Mouse (Mus musculus): ENCODE data around the gene Fuk.
"Not testable (repeated sequence)": the region's sequence is repeated elsewhere in the genome, so short reads cannot be mapped to it uniquely, and the experiment has no call there.

The Fuk gene

DNA sequence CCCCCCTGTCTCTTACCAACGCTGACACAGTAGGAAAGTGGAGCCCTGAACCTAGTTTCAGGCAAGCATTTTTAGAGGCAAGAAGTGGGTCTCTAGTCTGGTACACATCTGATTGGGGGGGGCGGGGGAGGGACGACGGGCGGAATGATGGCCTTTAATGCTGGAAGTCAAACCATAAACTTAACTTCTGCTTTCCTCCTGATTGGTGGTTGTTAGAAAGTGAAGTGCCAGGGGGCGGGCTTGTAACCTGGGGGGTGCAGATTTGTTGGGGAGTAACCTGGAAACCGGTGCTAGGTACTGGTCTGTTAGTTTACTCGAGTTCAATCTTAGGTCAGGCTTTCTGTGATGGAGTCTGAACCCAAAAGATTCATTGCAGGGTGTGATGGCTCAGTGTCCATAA, 16.2 kb upstream of the Fuk start:
- no peak for DNase-seq

- DNase-seq = no peak
Observed at GRCm38 (mm10) chr8:110918027-110918426, 15.7 kb upstream of the Fuk start.

DNA sequence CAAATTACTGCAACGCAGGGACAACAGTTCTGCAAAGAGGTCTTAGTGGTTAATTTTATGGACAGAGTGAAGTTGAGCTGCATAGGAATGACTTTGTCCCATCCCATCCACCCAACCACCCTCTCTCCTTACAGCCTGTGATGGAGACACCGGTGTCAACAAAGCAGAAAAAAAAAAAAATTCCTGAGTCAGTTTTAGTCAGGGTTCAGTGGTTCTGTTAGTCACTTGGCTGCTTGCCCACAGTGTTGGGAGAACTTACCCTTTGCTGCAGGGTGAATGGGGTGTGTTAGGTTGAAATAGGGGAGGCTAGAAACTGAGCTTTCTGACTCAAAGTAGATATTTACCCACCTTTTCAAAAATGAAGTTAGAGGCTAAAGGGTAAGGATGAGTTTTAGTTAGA, 15.1 kb upstream of the Fuk start:
- no peak for DNase-seq

GRCm38 (mm10) chr8:110911576-110912570, 9.6 kb upstream of the Fuk start:
- no peak for DNase-seq

- DNase-seq = not testable (repeated sequence)
Observed at GRCm38 (mm10) chr8:110909850-110910249, 7.6 kb upstream of the Fuk start.

DNA sequence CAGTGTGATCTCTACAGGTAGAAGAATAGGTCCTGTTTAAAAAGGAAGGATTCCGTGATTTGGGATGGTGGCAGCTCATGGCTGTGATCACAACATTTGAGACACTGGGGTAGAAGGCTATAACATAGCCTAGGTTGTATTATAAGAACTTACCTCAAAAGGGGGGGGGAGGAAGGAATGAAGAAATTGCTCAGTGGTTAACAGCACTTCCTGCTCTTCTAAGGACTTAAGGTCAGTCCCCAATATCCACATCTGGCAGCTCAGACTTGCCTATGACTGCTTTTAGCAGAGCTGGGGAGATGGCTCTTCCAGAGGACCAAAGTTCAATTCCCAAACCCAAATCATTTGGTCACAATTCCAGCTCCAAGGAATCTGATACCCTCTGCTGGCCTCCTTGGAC, 4.4 kb upstream of the Fuk start:
- no peak for DNase-seq

GRCm38 (mm10) chr8:110905404-110905803, 3.1 kb upstream of the Fuk start:
- no peak for DNase-seq

DNA sequence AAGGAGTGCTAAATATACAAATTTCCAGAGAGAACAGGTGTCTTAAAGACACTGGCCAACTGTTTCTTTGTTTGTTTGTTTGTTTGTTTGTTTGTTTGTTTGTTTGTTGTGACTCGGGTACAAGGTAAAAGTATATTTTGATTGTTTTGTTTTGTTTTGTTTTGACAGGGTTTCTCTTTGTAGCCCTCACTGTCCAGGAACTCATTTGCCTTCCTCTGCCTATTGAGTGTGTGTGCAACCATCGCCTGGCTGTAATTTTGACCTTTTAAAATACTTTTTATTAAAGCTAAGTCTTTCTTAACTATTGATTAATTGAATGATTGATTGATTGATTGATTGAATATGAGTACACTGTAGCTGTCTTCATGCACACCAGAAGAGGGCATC, 284 bp upstream of the Fuk start:
- no peak for DNase-seq

DNA sequence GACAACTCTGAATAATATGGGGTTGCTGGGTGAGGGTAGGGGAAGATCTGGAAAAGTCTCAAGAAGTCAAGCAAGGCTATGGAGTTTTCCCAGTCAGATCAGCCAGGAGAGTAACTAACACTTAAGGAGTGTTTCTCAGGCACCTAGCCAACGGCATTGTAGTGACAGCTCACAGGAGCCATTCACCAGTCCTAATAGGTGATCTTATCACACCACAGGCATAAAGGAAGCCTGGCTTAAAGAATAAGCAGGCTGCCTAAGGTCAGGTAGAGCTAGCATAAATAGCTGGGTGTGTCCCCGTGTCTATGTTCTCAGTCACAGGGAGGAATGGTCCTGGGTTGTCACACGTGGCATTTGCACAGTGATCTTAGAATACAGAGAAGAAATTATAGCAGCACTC, 1.2 kb downstream of the Fuk start:
- DNase-seq = no peak

- DNase-seq = no peak
Observed at GRCm38 (mm10) chr8:110897495-110897894, 4.8 kb downstream of the Fuk start.

GRCm38 (mm10) chr8:110895812-110896211, 6.5 kb downstream of the Fuk start:
- no peak for DNase-seq

- no peak for DNase-seq
Observed at GRCm38 (mm10) chr8:110895254-110895653, 7.0 kb downstream of the Fuk start.

DNA sequence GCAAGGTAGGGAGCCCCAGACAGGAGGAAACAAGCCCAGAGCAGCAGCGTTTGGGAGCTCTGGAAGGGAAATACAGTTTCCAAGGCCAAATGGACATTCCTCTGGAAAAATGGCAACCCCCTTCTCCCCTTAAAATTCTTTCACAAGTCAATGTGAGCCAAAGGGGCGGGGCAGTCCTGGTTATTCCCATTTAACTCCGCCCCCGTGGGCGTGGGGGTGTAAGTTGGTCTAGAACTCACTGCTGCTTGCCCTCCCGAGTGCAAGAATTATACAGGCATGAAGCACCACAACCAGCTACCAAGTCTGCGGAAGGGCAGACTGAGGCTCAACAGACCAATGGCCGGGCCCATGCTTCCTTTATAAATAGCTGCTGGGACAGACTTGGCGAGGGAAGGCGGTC, 7.4 kb downstream of the Fuk start:
- DNase-seq = no peak

- DNase-seq = peak; percentile 68 to 71
Observed at GRCm38 (mm10) chr8:110892913-110893312, 9.4 kb downstream of the Fuk start.

DNA sequence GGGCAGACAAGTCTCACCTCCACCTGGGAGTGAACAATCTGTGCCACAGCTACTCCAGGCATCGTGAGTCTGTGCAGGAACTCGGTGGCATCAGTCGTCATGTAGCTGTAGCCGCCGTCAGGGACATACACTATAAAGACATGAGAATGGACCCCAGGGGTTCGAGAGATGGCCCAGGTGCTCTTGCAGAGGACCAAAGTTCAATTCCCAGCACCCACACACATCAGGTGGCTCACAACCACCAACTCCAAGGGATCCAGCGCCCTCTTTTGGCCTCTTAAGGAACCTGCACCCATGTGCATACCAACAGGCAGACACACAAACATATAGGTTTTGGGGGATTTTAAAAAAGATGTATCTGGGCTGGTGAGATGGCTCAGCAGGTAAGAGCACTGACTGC, 10.2 kb downstream of the Fuk start:
- no peak for DNase-seq

DNA sequence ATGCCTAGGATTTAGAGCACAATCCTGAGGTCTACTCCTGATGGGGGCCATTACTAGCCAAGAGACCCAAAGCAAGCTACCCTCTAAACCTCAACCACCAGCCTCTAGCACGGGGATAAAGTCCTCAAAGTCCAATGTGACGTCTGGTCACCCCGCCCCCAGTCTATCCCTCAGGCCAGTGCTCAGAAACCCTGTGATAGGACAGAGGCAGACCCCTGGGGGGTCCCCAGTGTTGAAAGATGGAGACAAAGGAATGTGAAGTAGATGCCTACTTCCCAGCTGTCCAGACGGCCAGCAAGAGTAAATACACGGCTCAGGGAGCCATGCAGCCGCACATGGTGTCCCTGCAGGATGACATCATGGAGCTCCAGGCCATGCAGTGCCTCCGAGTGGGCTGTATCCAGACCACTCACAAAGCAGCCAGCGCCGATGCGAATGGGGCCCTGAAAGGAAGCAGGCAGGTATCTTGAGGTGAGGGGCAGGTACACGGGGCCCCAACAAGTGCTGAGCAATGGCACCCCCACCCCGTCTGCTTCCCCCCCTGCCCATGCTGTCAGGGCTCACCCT, 12.3 kb downstream of the Fuk start:
- DNase-seq = no peak

DNA sequence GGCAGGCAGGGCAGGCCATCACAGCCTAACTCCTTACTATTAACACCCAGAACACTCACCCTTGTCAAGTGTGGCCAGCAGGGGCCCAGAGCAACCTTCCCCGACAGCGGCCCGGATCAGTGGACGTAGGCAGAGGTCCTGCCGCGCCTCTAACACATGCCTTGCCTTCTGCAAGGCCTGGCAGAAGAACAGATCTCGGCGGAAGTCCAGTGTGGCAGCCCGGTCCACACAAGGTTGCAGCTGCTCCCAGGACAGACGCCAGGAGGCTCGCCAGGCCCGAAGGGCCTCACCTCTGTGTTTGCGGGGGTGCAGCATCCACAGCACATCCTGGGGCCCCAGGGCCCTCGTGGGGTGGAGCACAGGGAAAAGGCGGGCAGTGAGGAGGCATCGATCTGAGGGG, 13.4 kb downstream of the Fuk start:
- peak; percentile 79 to 81 for DNase-seq

DNA sequence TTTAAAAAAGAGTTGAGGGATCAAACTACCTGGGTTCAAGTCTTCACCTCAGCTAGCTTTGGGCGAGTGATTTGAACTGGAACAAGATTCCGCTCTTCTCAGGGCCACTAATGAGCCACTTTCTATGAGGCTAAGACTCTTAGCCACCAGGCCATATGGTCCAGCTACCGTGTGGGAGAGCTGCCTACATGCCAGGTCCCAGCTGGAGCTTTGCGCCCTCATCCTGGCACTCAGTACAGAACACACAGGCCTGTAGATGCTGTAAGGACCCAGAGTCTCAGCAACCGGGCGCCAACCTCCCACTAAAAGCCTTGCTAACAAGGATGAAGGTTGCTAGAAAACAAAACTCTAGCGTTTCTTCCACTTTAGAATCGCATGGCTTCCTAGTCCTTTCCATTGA, 13.8 kb downstream of the Fuk start:
- peak; percentile 85 to 87 for DNase-seq

DNA sequence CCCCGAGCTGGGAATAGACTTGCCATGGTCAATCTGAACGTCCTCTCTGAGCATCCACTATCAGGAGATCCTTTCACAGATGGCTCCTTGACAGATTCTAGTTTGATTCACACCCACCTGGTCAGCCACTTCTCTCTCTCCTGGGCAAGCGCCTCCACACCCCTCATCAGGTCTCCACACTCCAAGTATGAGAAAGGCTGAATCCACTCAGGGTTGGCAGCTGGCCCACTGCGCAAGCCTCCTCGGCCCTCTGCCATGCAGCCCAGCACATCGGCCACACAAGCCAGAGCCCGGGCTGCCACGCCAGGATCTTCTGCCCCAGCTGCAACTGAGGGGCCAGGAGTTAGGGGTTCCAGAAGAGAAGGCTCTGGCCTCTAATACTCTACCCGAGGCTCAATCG, 14.7 kb downstream of the Fuk start:
- peak; percentile 62 to 64 for DNase-seq

GRCm38 (mm10) chr8:110886634-110887033, 15.7 kb downstream of the Fuk start:
- no peak for DNase-seq

DNA sequence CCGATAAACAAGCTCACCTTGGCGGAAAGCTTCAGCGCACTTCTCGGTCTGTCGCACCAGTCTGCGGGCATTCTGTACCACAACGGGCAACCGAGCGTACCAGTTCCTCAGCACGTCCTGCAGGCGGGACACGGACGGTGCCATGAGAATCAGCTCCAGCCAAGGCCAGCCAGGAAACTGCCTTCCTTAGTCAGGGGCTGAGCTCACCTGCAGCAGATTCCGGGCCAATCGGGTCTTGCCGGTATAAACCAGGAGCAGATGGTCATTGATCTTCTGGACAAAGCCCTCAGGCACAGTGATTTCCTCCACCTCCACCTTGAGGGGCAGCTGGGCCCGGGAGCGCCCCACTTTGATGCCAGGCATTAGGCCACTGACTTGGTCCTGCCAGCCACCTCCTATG, 18.5 kb downstream of the Fuk start:
- DNase-seq = peak; percentile 68 to 69

DNA sequence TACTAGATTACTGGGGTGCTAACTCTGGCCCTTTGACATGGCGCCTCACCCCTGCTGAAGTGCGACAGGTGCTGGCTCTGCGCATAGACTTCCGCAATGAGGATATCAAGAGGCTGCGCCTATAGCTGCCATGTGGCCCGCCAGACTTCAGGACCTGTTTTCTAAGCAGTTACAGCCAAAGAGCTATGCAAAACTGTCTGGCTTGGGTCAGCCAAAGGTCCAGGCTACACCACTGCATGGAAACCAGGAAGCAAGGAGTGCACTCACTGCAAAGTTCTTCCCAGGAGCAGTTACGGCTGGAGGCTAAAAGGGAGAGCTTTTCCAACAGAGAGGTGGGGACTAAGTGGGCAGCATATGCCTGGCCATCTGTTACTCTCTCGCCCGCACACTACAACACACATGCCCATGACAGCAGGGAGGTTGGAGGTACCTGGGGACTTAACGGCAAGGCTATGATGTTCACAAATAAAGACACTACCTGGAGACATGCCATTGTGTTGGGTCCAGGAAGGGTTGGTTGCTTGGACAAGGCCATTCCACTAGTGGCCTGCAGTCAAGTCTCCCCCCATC, 20.5 kb downstream of the Fuk start:
- DNase-seq = peak; percentile 84 to 87

GRCm38 (mm10) chr8:110877862-110878261, 24.4 kb downstream of the Fuk start:
- DNase-seq = no peak

DNA sequence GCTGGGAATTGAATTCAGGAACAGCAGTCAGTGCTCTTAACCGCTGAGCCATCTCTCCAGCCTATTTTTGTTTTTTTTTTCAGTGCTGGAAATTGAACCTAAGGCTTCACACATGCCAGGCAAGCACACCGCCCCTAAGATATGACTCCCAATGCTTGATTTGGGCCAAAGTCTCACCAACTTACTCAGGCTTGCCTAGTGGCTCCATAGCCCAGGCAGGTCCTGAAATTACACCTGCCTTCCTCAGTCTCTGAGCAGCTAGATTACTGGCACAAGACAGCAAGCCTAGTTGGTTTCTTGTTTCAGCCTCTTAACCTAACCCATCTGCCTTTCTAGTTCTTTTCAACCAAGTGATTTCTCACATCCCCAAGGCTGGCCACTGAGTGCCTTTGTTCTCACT, 31.8 kb downstream of the Fuk start:
- no peak for DNase-seq

Measured in cerebellum, postnatal 36 days (tissue).